Mouse (Mus musculus): Measurements from ENCODE around the gene Prkar2b. TPM values are rescaled to one million over a fixed set of nuclear protein-coding genes. Genes with fewer than 3 reads are reported as not detected.
"Not testable (repeated sequence)": the region's sequence is repeated elsewhere in the genome, so short reads cannot be mapped to it uniquely, and the experiment has no call there.

Prkar2b gene
- polyA plus RNA-seq, 1 experiment from 2014 or later: 41.0 TPM

DNA sequence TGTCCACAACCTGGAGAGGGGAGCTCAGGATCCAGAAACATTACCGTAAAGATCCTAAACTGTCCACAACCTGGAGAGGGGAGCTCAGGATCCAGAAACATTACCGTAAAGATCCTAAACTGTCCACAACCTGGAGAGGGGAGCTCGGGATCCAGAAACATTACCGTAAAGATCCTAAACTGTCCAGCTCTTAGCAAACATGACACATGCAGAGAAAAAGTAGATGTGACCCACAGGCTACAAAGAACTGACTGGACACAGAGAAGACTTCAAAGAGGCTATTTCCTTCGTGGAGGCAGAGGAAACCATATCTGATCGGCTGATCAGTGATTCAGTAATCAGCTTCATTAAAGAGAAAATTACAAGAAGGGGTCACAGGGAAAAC is 51.1 kb downstream of the Prkar2b start:
- not testable (repeated sequence) for H3K4me3 ChIP-seq (ENCODE audit: low read depth, low read length); H3K27me3 ChIP-seq (replicated peaks; ENCODE audit: control insufficient read depth, insufficient read depth, low read length); H3K36me3 ChIP-seq (ENCODE audit: control insufficient read depth, insufficient read depth, low read length); DNase-seq (ENCODE audit: low spot score); H3K4me1 ChIP-seq (ENCODE audit: control insufficient read depth, insufficient read depth, low read length); H3K9me3 ChIP-seq (ENCODE audit: control insufficient read depth, low read length); H3K9ac ChIP-seq (ENCODE audit: low read depth, low read length); H3K27ac ChIP-seq (replicated peaks; ENCODE audit: low read depth, low read length); H3K4me2 ChIP-seq (ENCODE audit: low read depth, low read length); ATAC-seq (ENCODE audit: low read depth)
- WGBS: 49% methylated on average over 5 of the region's 6 CpGs

GRCm38 (mm10) chr12:32009267-32009984 is 51.7 kb downstream of the Prkar2b start:
- Histone ChIP-seq H3K27me3 (replicated peaks; ENCODE audit: control insufficient read depth, insufficient read depth, low read length) (no peaks in the 10 kb centered on the region), H3K4me1 (ENCODE audit: control insufficient read depth, insufficient read depth, low read length) (peaks cover 3% of the 10 kb centered on the region; the same call in 1 of the 2 replicates), H3K36me3 (ENCODE audit: control insufficient read depth, insufficient read depth, low read length) (no peaks in the 10 kb centered on the region), H3K9me3 (ENCODE audit: control insufficient read depth, low read length) (peaks cover 15% of the 10 kb centered on the region; the same call in 1 of the 2 replicates), H3K27ac (replicated peaks; ENCODE audit: low read depth, low read length) (peak overlapping the region; percentile 18; the same call in 1 of the 2 replicates), H3K4me2 (ENCODE audit: low read depth, low read length) (no peak overlapping the region), H3K9ac (ENCODE audit: low read depth, low read length) (no peak overlapping the region), H3K4me3 (ENCODE audit: low read depth, low read length) (no peak overlapping the region)
- no peak for ATAC-seq (ENCODE audit: low read depth)
- WGBS: 14% methylated on average over 8 of the region's 8 CpGs
- peak; percentile 63 for DNase-seq (ENCODE audit: low spot score)

GRCm38 (mm10) chr12:32008728-32009127 is 52.4 kb downstream of the Prkar2b start:
- Histone ChIP-seq H3K36me3 (ENCODE audit: control insufficient read depth, insufficient read depth, low read length) (no peaks in the 10 kb centered on the region), H3K4me1 (ENCODE audit: control insufficient read depth, insufficient read depth, low read length) (peaks cover 3% of the 10 kb centered on the region; the same call in 1 of the 2 replicates), H3K27ac (replicated peaks; ENCODE audit: low read depth, low read length) (no peak overlapping the region), H3K9ac (ENCODE audit: low read depth, low read length) (no peak overlapping the region), H3K9me3 (ENCODE audit: control insufficient read depth, low read length) (peaks cover 16% of the 10 kb centered on the region; the same call in 1 of the 2 replicates), H3K4me3 (ENCODE audit: low read depth, low read length) (no peak overlapping the region), H3K27me3 (replicated peaks; ENCODE audit: control insufficient read depth, insufficient read depth, low read length) (no peaks in the 10 kb centered on the region), H3K4me2 (ENCODE audit: low read depth, low read length) (no peak overlapping the region)
- DNase-seq (ENCODE audit: low spot score) (no peak), ATAC-seq (ENCODE audit: low read depth) (no peak)
- WGBS: 68% methylated on average over 5 of the region's 5 CpGs

DNA sequence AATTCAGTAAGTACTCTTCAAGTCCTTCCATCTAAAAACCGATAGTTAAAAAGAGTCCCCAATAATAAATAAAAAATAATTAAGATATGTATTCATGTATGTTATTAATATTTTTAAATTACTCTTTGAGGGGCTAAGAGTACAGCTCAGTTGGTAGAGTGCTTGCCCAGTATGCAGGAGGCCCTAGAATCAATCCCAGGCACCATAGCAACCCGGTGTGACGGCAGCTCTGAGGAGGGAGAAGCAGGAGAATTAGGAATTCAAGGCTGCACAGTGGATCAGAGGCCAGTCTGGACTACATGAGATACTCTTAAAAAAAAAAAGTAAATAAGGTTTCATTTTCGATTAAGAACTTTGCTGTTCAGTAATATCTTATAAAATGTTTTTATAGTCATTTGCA is 53.5 kb downstream of the Prkar2b start:
- Histone ChIP-seq H3K27ac (replicated peaks; ENCODE audit: low read depth, low read length) (no peak overlapping the region), H3K4me2 (ENCODE audit: low read depth, low read length) (no peak overlapping the region), H3K27me3 (replicated peaks; ENCODE audit: control insufficient read depth, insufficient read depth, low read length) (no peaks in the 10 kb centered on the region), H3K36me3 (ENCODE audit: control insufficient read depth, insufficient read depth, low read length) (no peaks in the 10 kb centered on the region), H3K4me3 (ENCODE audit: low read depth, low read length) (no peak overlapping the region), H3K9ac (ENCODE audit: low read depth, low read length) (no peak overlapping the region), H3K4me1 (ENCODE audit: control insufficient read depth, insufficient read depth, low read length) (peaks cover 3% of the 10 kb centered on the region; the same call in 1 of the 2 replicates), H3K9me3 (ENCODE audit: control insufficient read depth, low read length) (peaks cover 16% of the 10 kb centered on the region; the same call in 1 of the 2 replicates)
- ATAC-seq (ENCODE audit: low read depth) (no peak), DNase-seq (ENCODE audit: low spot score) (no peak)
- WGBS: 79% methylated on average over 4 of the region's 4 CpGs

- DNase-seq (ENCODE audit: low spot score): no peak
- no peaks in the 10 kb centered on the region for H3K27me3 ChIP-seq (replicated peaks; ENCODE audit: control insufficient read depth, insufficient read depth, low read length)
- H3K4me1 ChIP-seq (ENCODE audit: control insufficient read depth, insufficient read depth, low read length): peaks cover 3% of the 10 kb centered on the region; the same call in 1 of the 2 replicates
- H3K4me2 ChIP-seq (ENCODE audit: low read depth, low read length): no peak overlapping the region
- ATAC-seq (ENCODE audit: low read depth): no peak
- no peaks in the 10 kb centered on the region for H3K36me3 ChIP-seq (ENCODE audit: control insufficient read depth, insufficient read depth, low read length)
- H3K9me3 ChIP-seq (ENCODE audit: control insufficient read depth, low read length): peaks cover 16% of the 10 kb centered on the region; the same call in 1 of the 2 replicates
- WGBS: 88% methylated on average over 8 of the region's 8 CpGs
- H3K27ac ChIP-seq (replicated peaks; ENCODE audit: low read depth, low read length): no peak overlapping the region
- H3K4me3 ChIP-seq (ENCODE audit: low read depth, low read length): no peak overlapping the region
- no peak overlapping the region for H3K9ac ChIP-seq (ENCODE audit: low read depth, low read length)
Observed at GRCm38 (mm10) chr12:32007040-32007439, 54.1 kb downstream of the Prkar2b start.

GRCm38 (mm10) chr12:32006391-32006929 is 54.6 kb downstream of the Prkar2b start:
- Histone ChIP-seq H3K27ac (replicated peaks; ENCODE audit: low read depth, low read length) (no peak overlapping the region), H3K27me3 (replicated peaks; ENCODE audit: control insufficient read depth, insufficient read depth, low read length) (no peaks in the 10 kb centered on the region), H3K9me3 (ENCODE audit: control insufficient read depth, low read length) (peaks cover 16% of the 10 kb centered on the region; the same call in 1 of the 2 replicates), H3K36me3 (ENCODE audit: control insufficient read depth, insufficient read depth, low read length) (no peaks in the 10 kb centered on the region), H3K9ac (ENCODE audit: low read depth, low read length) (no peak overlapping the region), H3K4me2 (ENCODE audit: low read depth, low read length) (no peak overlapping the region), H3K4me3 (ENCODE audit: low read depth, low read length) (no peak overlapping the region), H3K4me1 (ENCODE audit: control insufficient read depth, insufficient read depth, low read length) (peaks cover 3% of the 10 kb centered on the region; the same call in 1 of the 2 replicates)
- no peak for ATAC-seq (ENCODE audit: low read depth)
- 87% methylated on average over 10 of the region's 10 CpGs for WGBS
- DNase-seq (ENCODE audit: low spot score): no peak

DNA sequence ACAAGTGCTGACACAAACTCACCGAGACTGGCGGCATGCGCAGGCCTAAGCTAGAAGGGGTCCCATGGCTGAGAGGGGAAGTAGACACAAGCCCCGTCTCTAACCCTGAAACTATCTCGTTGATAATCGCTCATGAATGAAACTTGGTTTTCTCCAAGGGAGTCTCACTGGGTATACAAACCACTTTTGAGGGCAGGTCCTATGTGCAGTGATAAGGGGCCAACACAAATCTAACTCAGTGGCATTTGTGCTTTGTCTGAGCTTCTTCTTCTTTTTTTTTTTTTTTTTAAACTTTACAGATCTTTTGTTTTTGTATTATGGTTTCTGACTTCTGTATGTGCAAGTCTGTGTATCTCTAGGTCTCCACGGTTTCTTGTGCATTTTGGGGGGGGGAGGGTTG is 60.6 kb downstream of the Prkar2b start:
- Histone ChIP-seq H3K27me3 (replicated peaks; ENCODE audit: control insufficient read depth, insufficient read depth, low read length) (no peaks in the 10 kb centered on the region), H3K9me3 (ENCODE audit: control insufficient read depth, low read length) (0 out of 2 replicates have a peak, but pooled peaks cover 8% of the 10 kb centered on the region), H3K36me3 (ENCODE audit: control insufficient read depth, insufficient read depth, low read length) (no peaks in the 10 kb centered on the region), H3K9ac (ENCODE audit: low read depth, low read length) (no peak overlapping the region), H3K4me3 (ENCODE audit: low read depth, low read length) (no peak overlapping the region), H3K4me2 (ENCODE audit: low read depth, low read length) (no peak overlapping the region), H3K4me1 (ENCODE audit: control insufficient read depth, insufficient read depth, low read length) (no peaks in the 10 kb centered on the region), H3K27ac (replicated peaks; ENCODE audit: low read depth, low read length) (no peak overlapping the region)
- DNase-seq (ENCODE audit: low spot score) (no peak), ATAC-seq (ENCODE audit: low read depth) (no peak)
- 80% methylated on average over 7 of the region's 7 CpGs for WGBS

- H3K27ac ChIP-seq (replicated peaks; ENCODE audit: low read depth, low read length): no peak overlapping the region
- 69% methylated on average over 5 of the region's 5 CpGs for WGBS
- H3K36me3 ChIP-seq (ENCODE audit: control insufficient read depth, insufficient read depth, low read length): no peaks in the 10 kb centered on the region
- H3K4me3 ChIP-seq (ENCODE audit: low read depth, low read length): no peak overlapping the region
- no peaks in the 10 kb centered on the region for H3K4me1 ChIP-seq (ENCODE audit: control insufficient read depth, insufficient read depth, low read length)
- no peak for ATAC-seq (ENCODE audit: low read depth)
- no peak overlapping the region for H3K4me2 ChIP-seq (ENCODE audit: low read depth, low read length)
- no peak for DNase-seq (ENCODE audit: low spot score)
- no peaks in the 10 kb centered on the region for H3K27me3 ChIP-seq (replicated peaks; ENCODE audit: control insufficient read depth, insufficient read depth, low read length)
- H3K9ac ChIP-seq (ENCODE audit: low read depth, low read length): no peak overlapping the region
- no peaks in the 10 kb centered on the region for H3K9me3 ChIP-seq (ENCODE audit: control insufficient read depth, low read length)
Observed at GRCm38 (mm10) chr12:31998706-31999105, 62.4 kb downstream of the Prkar2b start.
